Mouse (Mus musculus): ENCODE measurements at regions not wholly inside any gene's neighbourhood (a gene's known extent, or its start where the extent isn't known, plus 50 kb on each side); places are given as distances from the start of the nearest gene placed in this dataset.

DNA sequence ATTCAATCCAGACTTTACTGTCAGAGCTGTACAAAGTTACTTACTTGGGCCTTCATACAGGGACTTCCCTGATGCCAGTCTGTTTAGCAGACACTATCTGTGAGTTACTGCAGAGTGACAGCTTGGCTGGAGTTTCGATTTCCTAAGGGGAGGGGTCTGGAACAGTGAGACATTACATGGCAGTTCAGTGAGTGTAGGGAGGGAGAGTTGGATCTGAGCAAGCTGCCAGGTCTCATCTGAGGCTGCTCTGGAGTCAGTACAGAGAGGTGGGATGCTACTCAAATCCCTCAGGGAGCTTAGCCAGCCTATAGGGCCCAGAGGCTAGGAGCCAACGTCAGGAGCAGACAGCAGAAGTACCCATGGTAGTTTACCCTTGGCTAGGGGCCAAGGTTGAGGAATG, 1329.8 kb upstream of the Nr2f1 start:
- Histone ChIP-seq H3K4me3 (no peak overlapping the region), H3K9ac (no peak overlapping the region), H3K9me3 (no peaks in the 10 kb centered on the region), H3K4me1 (replicated peaks) (no peaks in the 10 kb centered on the region), H3K4me2 (no peak overlapping the region), H3K36me3 (no peaks in the 10 kb centered on the region), H3K27me3 (no peaks in the 10 kb centered on the region), H3K27ac (replicated peaks) (no peak overlapping the region)
- ATAC-seq (ENCODE audit: low FRiP score, low read depth): peak; percentile 54; the same call in 1 of the 2 replicates
- WGBS: 62% methylated on average over 2 of the region's 2 CpGs

- Histone ChIP-seq H3K36me3 (no peaks in the 10 kb centered on the region), H3K9ac (no peak overlapping the region), H3K4me1 (replicated peaks) (no peaks in the 10 kb centered on the region), H3K9me3 (no peaks in the 10 kb centered on the region), H3K27ac (replicated peaks) (no peak overlapping the region), H3K4me3 (no peak overlapping the region), H3K4me2 (no peak overlapping the region), H3K27me3 (no peaks in the 10 kb centered on the region)
- 51% methylated on average over 2 of the region's 2 CpGs for WGBS
- no peak for ATAC-seq (ENCODE audit: low FRiP score, low read depth)
Measured at GRCm38 (mm10) chr13:79550711-79551110, 1332.5 kb upstream of the Arrdc3 start.

DNA sequence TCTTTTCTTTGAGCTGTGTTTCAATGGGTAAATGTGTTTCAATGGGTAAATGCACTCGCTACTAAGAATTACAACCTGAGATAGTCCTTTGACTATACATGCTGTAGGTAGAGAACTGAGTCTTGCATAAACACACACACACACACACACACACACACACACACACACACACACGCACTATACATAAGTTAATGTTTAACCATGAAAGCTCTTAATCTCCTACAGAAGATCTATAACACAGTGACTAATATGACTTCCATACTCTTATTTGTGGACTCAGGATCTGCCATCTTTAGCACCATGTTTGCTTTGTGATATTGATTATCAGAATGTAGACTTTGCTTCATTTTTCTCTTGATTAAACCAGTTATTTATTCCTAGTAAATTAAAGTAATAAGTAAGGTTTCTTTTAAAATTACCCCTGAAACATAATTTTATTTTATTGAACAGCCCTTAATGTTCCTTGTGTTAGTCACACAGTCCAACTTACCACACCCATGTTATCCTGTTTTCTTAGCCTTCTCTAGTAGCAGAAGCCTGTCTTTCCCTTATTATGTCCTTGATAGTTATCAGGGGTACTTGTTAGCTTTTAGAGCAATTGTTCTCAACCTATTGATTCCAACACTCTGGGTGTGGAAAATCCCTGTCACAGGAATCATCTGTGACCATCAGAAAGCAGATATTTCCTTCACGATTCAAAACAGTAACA, 1327.5 kb upstream of the Arrdc3 start:
- Histone ChIP-seq H3K36me3 (no peaks in the 10 kb centered on the region), H3K27me3 (no peaks in the 10 kb centered on the region), H3K9ac (no peak overlapping the region), H3K4me1 (replicated peaks) (no peaks in the 10 kb centered on the region), H3K4me3 (no peak overlapping the region), H3K9me3 (no peaks in the 10 kb centered on the region), H3K27ac (replicated peaks) (no peak overlapping the region), H3K4me2 (no peak overlapping the region)
- ATAC-seq (ENCODE audit: low FRiP score, low read depth): no peak
- WGBS: 90% methylated on average over 3 of the region's 3 CpGs
